Mouse (Mus musculus) lung, postnatal 4 days (tissue): ENCODE data around the gene Slc38a2.
A peak's percentile ranks its signal among the peaks of the same experiment; 100 is the strongest.

ENCODE experiments used
- DNase-seq, 2 experiments: peaks; one replicate each; pipeline ENCODE4 v3.0.0; 2021

Slc38a2 gene

GRCm38 (mm10) chr15:96660590-96661141 lies 38.9 kb downstream of the Slc38a2 start:
- DNase-seq, result no peak

- no peak for DNase-seq
Measured at GRCm38 (mm10) chr15:96658275-96658602, 41.3 kb downstream of the Slc38a2 start.

DNA sequence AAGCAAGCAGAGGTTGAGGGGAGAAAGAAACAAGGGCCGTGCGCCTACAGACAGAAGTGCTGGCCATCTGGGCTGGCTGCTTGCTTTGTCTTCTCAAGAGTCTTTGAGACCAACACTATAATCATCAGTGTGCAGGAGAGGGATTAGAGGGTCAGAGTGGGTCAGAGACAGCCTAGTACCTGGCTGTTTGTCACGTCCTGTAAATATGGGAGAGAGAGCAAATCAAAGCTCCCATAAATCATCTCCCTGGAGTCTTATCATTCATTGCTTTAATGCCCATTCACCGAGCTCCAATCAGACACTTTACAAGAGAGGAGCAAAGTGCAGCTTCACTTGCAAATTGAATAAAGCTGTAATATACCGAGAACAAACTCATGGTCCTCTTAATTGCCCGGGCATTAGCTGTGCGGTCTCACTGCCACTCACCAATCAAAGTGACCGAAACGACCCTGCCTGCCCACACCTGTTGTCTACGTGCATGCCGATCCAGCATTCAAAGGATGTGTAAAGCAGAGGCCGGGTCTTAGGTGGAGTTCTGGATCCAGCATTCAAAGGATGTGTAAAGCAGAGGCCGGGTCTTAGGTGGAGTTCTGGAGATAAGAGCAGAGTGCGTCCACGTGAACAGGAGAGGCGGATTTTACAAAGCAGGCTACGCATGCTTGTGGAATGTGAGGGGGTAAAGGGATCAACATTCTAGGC lies 41.8 kb downstream of the Slc38a2 start:
- no peak for DNase-seq

- peak in 1 of 2 experiments; percentile 35 for DNase-seq
Measured at GRCm38 (mm10) chr15:96655514-96655913, 44.0 kb downstream of the Slc38a2 start.

DNA sequence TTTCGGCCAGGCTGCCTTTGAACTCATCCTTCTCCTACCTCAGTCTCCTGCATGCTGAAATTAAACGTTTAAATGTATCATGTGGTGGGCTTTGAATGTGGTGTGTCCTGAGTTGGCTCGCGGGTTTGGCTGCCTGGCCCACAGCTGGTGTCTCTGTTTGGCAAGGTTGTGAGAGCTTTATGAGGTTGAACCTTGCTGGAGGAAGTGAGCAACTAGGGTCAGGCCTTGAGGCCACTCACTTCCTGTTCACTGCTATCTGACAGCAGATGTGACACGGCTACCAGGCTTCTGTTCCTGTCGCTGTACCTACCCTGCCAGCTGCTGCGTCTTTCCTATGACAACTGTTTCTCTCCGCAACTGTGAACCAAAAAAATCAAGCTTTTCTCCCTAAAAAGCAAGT lies 44.8 kb downstream of the Slc38a2 start:
- DNase-seq, result peak; percentile 51 to 61

DNA sequence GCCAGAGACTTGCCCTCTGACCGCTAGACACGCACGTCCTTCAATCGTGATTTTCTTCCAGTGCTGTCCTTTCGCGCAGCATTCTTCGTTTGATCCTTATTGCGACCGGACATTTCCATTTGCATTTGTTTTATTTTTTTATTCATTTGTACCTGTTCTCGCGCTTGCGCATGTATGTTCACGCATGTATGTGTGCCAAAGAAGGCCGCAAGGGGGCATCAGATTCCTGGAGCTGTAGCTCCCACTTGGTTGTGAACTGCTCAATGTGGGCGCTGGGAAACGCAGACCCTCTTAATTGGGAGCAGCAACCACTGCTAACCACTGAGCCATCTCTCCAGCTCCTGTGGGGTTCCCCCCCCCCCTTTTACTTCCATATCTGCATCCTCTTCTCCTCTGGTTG lies 46.5 kb downstream of the Slc38a2 start:
- no peak for DNase-seq

DNA sequence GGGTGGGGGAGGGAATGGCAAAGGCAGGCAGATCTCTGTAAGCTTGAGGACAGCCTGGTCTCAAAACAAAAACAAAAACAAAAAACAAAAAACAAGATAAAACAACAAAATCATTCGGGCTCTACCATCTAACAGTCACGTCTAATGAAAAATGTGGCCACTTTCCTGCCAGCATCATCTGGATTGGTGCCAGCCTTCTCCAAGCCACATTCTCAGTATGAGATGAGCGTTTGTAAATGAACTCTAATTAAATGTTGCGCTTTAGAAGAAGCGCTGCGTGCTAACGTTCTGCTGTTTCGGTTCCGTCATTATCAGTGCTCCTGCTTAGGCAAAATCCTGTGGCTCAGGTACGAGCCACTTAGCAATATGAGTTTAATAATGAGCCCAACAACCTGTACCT lies 47.0 kb downstream of the Slc38a2 start:
- DNase-seq, result no peak

- DNase-seq, result no peak
Measured at GRCm38 (mm10) chr15:96647376-96647775, 52.2 kb downstream of the Slc38a2 start.

GRCm38 (mm10) chr15:96642436-96643405 lies 56.8 kb downstream of the Slc38a2 start, which contains the start of gene Slc38a1:
Slc38a1 (minus strand) TSS chr15:96642913.
- DNase-seq, result peak; percentile 61 to 64

DNA sequence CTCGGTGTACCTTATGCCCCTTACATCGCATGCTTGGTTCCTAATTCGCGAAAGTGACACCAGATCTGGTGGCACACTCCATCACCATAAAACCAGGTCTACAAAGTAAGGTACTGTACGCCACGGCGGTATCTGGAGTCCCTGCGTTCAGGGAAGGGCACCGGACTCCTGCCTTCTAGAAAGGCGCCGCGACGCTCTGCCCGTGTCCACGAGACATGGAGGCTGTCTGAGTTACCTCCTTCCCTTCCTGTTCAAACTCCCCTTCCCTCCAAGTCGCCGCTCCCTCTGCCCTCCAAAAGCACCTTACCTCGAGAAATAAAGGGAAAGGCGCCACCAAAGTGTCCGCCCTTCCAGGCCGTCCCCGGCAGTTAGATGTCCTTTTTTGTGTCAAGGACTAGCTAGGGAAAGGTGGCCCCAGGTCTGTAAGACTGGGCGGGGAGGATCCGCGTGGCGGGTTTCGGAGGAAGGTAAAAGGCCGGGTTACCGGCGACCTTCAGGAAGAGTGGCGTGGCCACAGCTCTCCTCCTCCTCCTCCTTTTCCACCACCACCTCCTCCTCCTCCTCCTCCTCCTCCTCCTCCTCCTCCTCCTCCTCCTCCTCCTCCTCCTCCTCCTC lies 57.6 kb downstream of the Slc38a2 start:
- DNase-seq, result peak; percentile 29

DNA sequence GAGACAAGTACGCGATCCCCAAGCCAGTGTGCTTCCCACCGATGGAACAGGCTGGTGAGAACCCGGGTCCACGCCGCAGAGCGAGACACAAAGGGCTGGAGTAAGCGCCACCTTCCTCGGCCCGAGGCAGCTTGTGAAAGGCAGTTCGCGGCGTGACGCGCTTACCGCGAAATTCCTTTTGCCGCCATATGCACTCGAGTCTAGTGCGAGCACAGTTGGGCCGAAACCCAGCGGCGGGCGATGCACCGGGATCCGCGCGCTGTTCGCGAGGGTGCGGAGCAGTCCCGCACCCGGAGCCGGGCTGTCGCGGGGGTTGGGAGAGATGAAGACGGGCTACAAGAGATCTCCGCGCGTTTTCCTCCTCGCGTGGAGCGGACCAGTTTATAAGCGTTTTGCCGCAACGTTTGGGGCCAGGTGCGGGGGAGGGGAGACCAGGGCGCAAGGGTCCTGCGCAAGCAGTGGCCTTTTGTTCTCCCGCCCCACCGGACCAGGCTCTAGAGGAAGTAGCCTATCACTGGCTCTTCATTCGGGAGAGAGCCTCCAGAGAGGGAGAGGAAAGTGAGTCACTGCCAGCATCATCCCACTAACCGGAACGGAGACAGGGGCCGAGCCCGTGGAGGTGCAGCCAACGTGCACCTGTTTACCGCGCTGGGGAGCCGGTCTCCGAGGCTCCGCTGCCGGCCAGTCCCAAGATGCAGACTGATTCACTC lies 58.3 kb downstream of the Slc38a2 start:
- peak; percentile 62 to 66 for DNase-seq

DNA sequence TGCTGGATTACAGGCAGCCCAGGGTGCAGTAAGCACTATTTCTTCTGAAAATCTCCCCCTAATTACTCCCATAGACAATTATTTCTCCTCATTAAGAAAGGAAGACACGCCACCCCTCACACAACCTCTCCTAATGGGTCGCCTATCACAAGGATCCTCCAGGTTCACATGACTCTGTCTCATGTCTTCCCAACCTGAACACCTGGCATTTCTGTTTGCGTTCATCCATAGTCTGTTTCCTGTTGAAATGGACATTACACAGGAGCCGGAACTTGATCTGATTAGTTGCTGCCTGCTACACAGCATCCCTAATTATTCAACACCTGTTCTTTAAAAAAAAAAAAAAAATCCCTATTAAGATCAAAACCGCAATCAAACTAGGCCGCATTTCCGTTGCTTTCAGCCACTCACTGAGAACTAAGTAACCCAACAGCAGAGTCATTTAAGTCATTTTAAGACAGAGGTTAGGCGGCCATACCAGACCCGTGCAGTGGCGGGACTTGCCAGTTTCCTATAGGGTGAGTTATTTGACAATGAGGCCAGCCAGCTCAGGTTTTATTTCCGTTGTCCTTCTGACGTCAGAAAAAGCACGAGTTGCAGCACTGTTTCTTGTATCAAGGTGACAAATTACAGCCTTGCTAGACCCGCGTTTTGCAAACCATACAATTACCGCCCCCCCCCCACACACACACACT lies 59.1 kb downstream of the Slc38a2 start:
- peak in 1 of 2 experiments; percentile 25 for DNase-seq

- DNase-seq, result no peak
Measured at GRCm38 (mm10) chr15:96639630-96640029, 59.9 kb downstream of the Slc38a2 start.

- DNase-seq, result no peak
Measured at GRCm38 (mm10) chr15:96638656-96639055, 60.9 kb downstream of the Slc38a2 start.

- peak; percentile 46 to 57 for DNase-seq
Measured at GRCm38 (mm10) chr15:96638173-96638572, 61.4 kb downstream of the Slc38a2 start.
